In genomic region chr2:93976436-93977252, GRCm38 (mm10) we compare ENCODE assay signal across 9 mouse cellular contexts. TPM values are rescaled to one million over a fixed set of nuclear protein-coding genes. Genes with fewer than 3 reads are reported as not detected.
A peak's percentile ranks its signal among the peaks of the same experiment; 100 is the strongest.
DNase-seq lines count a peak whose midpoint lies in the region; ATAC-seq and TF ChIP-seq lines count a peak whose summit lies in the region.
"Had no signal": no experiment of that assay in that cellular context is flagged by ENCODE, and none has a peak within 500 bp of the region (broad histone marks: within the 10 kb centered on the region; RNA-seq: fewer than 3 reads in every experiment).

No protein-coding gene starts in this region.

- WGBS in forebrain, embryonic 10.5 days, result 2% methylated on average over 37 of the region's 37 CpGs
- 2% methylated on average over 37 of the region's 37 CpGs for WGBS in lung, embryonic 15.5 days
- 9% methylated on average over 37 of the region's 37 CpGs for WGBS in thymus, adult 2 months

- H3K27me3 ChIP-seq in forebrain, embryonic 10.5 days (ENCODE audit: poor library complexity, severe bottlenecking), result peaks cover 41% of the 10 kb centered on the region
- no peaks in the 10 kb centered on the region for H3K27me3 ChIP-seq in lung, embryonic 15.5 days
- H3K27me3 ChIP-seq in thymus, adult 2 months (ENCODE audit: control insufficient read depth, insufficient read depth, low read length), result no peaks in the 10 kb centered on the region

- peaks cover 30% of the 10 kb centered on the region for H3K36me3 ChIP-seq in forebrain, embryonic 10.5 days (replicated peaks)
- H3K36me3 ChIP-seq in lung, embryonic 15.5 days, result peaks cover 7% of the 10 kb centered on the region; the same call in 1 of the 2 replicates
- H3K36me3 ChIP-seq in thymus, adult 2 months (ENCODE audit: control insufficient read depth, insufficient read depth, low read length), result peaks cover 11% of the 10 kb centered on the region

- H3K27ac ChIP-seq in forebrain, embryonic 10.5 days, result peak overlapping the region; percentile 83
- H3K27ac ChIP-seq in lung, embryonic 15.5 days, result peak overlapping the region; percentile 57
- H3K27ac ChIP-seq in thymus, adult 2 months (ENCODE audit: control insufficient read depth, insufficient read depth, low read length), result no peak overlapping the region

- H3K4me2 ChIP-seq in lung, embryonic 15.5 days, result peak overlapping the region; percentile 88

- DNase-seq in CD4-positive helper T cell, adult 2 months (ENCODE audit: low read depth, low spot score), result peak; percentile 73
- peak; percentile 67 to 74 for DNase-seq in adrenal gland, postnatal 36 days
- DNase-seq in forebrain, embryonic 10.5 days (ENCODE audit: extremely low spot score, low spot score), result peak; percentile 63
- peak; percentile 59 to 64 for DNase-seq in heart, postnatal 14 days
- peak; percentile 63 to 81 for DNase-seq in kidney, postnatal 25 days
- peak; percentile 49 for DNase-seq in thymus, adult 2 months

- intact Hi-C loops in heart, postnatal 14 days (cut with DNase I), result no loop called here

- peak; percentile 65; the same call in 1 of the 2 replicates for ATAC-seq in lung, embryonic 15.5 days (ENCODE audit: borderline replicate concordance, extremely low read depth, low FRiP score, low TSS enrichment)
- peak; percentile 44 for ATAC-seq in neutrophil, adult 5-6 weeks (ENCODE audit: extremely low read depth, insufficient number of reproducible peaks, low FRiP score, poor library complexity, severe bottlenecking)

- peak overlapping the region; percentile 51 for H3K9ac ChIP-seq in lung, embryonic 15.5 days

- TF ChIP-seq POLR2A in thymus, adult 2 months (IDR thresholded peaks at IDR 0.05; ENCODE audit: control insufficient read depth, extremely low read depth, insufficient read depth, low read length, poor library complexity), result no peak

- H3K4me3 ChIP-seq in forebrain, embryonic 10.5 days, result peak overlapping the region; percentile 55
- H3K4me3 ChIP-seq in lung, embryonic 15.5 days, result peak overlapping the region; percentile 42
- H3K4me3 ChIP-seq in thymus, adult 2 months (ENCODE audit: control insufficient read depth, insufficient read depth, low read length), result peak overlapping the region; percentile 10; the same call in 1 of the 2 replicates

- peaks cover 27% of the 10 kb centered on the region for H3K4me1 ChIP-seq in forebrain, embryonic 10.5 days
- peaks cover 21% of the 10 kb centered on the region for H3K4me1 ChIP-seq in lung, embryonic 15.5 days
- H3K4me1 ChIP-seq in thymus, adult 2 months (replicated peaks; ENCODE audit: control insufficient read depth, insufficient read depth, low read length), result peaks cover 10% of the 10 kb centered on the region; the same call in 1 of the 2 replicates

- H3K9me3 ChIP-seq in forebrain, embryonic 10.5 days, result no peaks in the 10 kb centered on the region
- no peaks in the 10 kb centered on the region for H3K9me3 ChIP-seq in lung, embryonic 15.5 days

- TF ChIP-seq CTCF in thymus, adult 2 months (IDR thresholded peaks at IDR 0.05; ENCODE audit: borderline replicate concordance, control insufficient read depth, extremely low read depth, insufficient read depth, low read length, poor library complexity), result peak; percentile 34; the same call in 1 of the 2 replicates

RNA-seq across cellular contexts. Expression of gene Gm27027, which starts 19.5 kb away (rescaled TPM):
- total RNA-seq in adrenal gland, postnatal 36 days (2021), result not detected
- not detected in 2 replicates for polyA plus RNA-seq in forebrain, embryonic 10.5 days (2016; fragmentation: Nextera tagmentation; extraction: Ambion mirVana)
- not detected for total RNA-seq in heart, postnatal 14 days (2021)
- not detected in 2 replicates for polyA plus RNA-seq in lung, embryonic 15.5 days (2015; fragmentation: Nextera tagmentation; extraction: Ambion mirVana)
- total RNA-seq in neutrophil, adult 5-6 weeks (2017), result not detected in 2 replicates
- not detected in 2 replicates for polyA plus RNA-seq in thymus, adult 2 months (2012; rRNA removed)
- total RNA-seq: left cerebral cortex, postnatal 10 days had no signal

RNA-seq across cellular contexts. Expression of gene Gm13889, which starts 19.6 kb away (rescaled TPM):
- total RNA-seq in adrenal gland, postnatal 36 days (2021), result 10 to 100 TPM; 30.9 to 72.6 TPM
- 1.5 and 1.6 TPM in 2 replicates for polyA plus RNA-seq in forebrain, embryonic 10.5 days (2016; fragmentation: Nextera tagmentation; extraction: Ambion mirVana)
- 10 to 100 TPM; 20.7 to 20.9 TPM for total RNA-seq in heart, postnatal 14 days (2021)
- polyA plus RNA-seq in lung, embryonic 15.5 days (2015; fragmentation: Nextera tagmentation; extraction: Ambion mirVana), result 32.1 and 32.4 TPM in 2 replicates
- total RNA-seq in neutrophil, adult 5-6 weeks (2017), result 0.49 TPM in 1 of 2 replicates, not detected in the other
- polyA plus RNA-seq in thymus, adult 2 months (2012; rRNA removed), result 7.4 and 8.6 TPM in 2 replicates

RNA-seq across cellular contexts. Expression of gene Alkbh3, which starts 34.0 kb away (rescaled TPM):
- 10 to 100 TPM; 38.6 to 53.1 TPM for total RNA-seq in adrenal gland, postnatal 36 days (2021)
- polyA plus RNA-seq in forebrain, embryonic 10.5 days (2016; fragmentation: Nextera tagmentation; extraction: Ambion mirVana), result 48.8 and 49.5 TPM in 2 replicates
- total RNA-seq in heart, postnatal 14 days (2021), result 10 to 100 TPM; 58.7 to 63.1 TPM
- 68.4 and 73.0 TPM in 2 replicates for polyA plus RNA-seq in lung, embryonic 15.5 days (2015; fragmentation: Nextera tagmentation; extraction: Ambion mirVana)
- 31.2 and 32.0 TPM in 2 replicates for total RNA-seq in neutrophil, adult 5-6 weeks (2017)
- polyA plus RNA-seq in thymus, adult 2 months (2012; rRNA removed), result 44.5 and 54.3 TPM in 2 replicates

Comparison
In these comparisons a context has a peak if more than half of its experiments do, and no peak if none do; other contexts are left out.
1. RNA of gene Gm13889, which starts 19.6 kb away (total RNA-seq): 30.9 to 72.6 TPM in adrenal gland, postnatal 36 days and 20.7 to 20.9 TPM in heart, postnatal 14 days; 0.49 TPM in neutrophil, adult 5-6 weeks; every median in the first group is over 10 times any median in the second.
2. Peak in every context shown above with its lines, with median percentiles within 50 percentile points of each other: DNase-seq and H3K4me3 ChIP-seq.